Mouse (Mus musculus) cerebellum, postnatal 10 days (tissue): ENCODE data around the gene Pgpep1l.
"Not testable (repeated sequence)": the region's sequence is repeated elsewhere in the genome, so short reads cannot be mapped to it uniquely, and the experiment has no call there.

Source experiments
- DNase-seq, 2 experiments: peaks; one replicate each; pipeline ENCODE4 v3.0.0; 2021; ENCODE audit warnings: mixed read lengths in 2 of 2

The Pgpep1l gene

GRCm38 (mm10) chr7:68282304-68283132, 18.5 kb upstream of the Pgpep1l start:
- DNase-seq, result no peak

GRCm38 (mm10) chr7:68281341-68281740, 17.3 kb upstream of the Pgpep1l start:
- DNase-seq, result no peak

GRCm38 (mm10) chr7:68280352-68280869, 16.4 kb upstream of the Pgpep1l start:
- DNase-seq, result no peak

- no peak for DNase-seq
Observed at GRCm38 (mm10) chr7:68279481-68279880, 15.4 kb upstream of the Pgpep1l start.

- DNase-seq, result no peak
Observed at GRCm38 (mm10) chr7:68278908-68279307, 14.9 kb upstream of the Pgpep1l start.

GRCm38 (mm10) chr7:68278385-68278784, 14.4 kb upstream of the Pgpep1l start:
- DNase-seq, result no peak

- DNase-seq, result no peak
Observed at GRCm38 (mm10) chr7:68277897-68278270, 13.9 kb upstream of the Pgpep1l start.

GRCm38 (mm10) chr7:68277054-68277896, 13.2 kb upstream of the Pgpep1l start:
- DNase-seq, result peak; percentile 33 to 62

- peak; percentile 49 to 57 for DNase-seq
Observed at GRCm38 (mm10) chr7:68275838-68276731, 12.1 kb upstream of the Pgpep1l start.

- DNase-seq, result not testable (repeated sequence)
Observed at GRCm38 (mm10) chr7:68275445-68275837, 11.4 kb upstream of the Pgpep1l start.

GRCm38 (mm10) chr7:68274951-68275350, 10.9 kb upstream of the Pgpep1l start:
- no peak for DNase-seq

GRCm38 (mm10) chr7:68274218-68274617, 10.2 kb upstream of the Pgpep1l start:
- DNase-seq, result no peak

GRCm38 (mm10) chr7:68273515-68273914, 9.5 kb upstream of the Pgpep1l start, which contains the start of gene Fam169b:
Gene Fam169b, plus strand, starts transcription at chr7:68273839.
- DNase-seq, result no peak

- no peak for DNase-seq
Observed at GRCm38 (mm10) chr7:68272607-68273006, 8.6 kb upstream of the Pgpep1l start.

- DNase-seq, result no peak
Observed at GRCm38 (mm10) chr7:68271816-68272215, 7.8 kb upstream of the Pgpep1l start.

GRCm38 (mm10) chr7:68270551-68270950, 6.5 kb upstream of the Pgpep1l start:
- DNase-seq, result no peak

- no peak for DNase-seq
Observed at GRCm38 (mm10) chr7:68266691-68267090, 2.7 kb upstream of the Pgpep1l start.

- DNase-seq, result peak in 1 of 2 experiments; percentile 17
Observed at GRCm38 (mm10) chr7:68265391-68265790, 1.4 kb upstream of the Pgpep1l start.

- peak; percentile 70 to 83 for DNase-seq
Observed at GRCm38 (mm10) chr7:68264531-68264930, 498 bp upstream of the Pgpep1l start.

- peak in 1 of 2 experiments; percentile 5 for DNase-seq
Observed at GRCm38 (mm10) chr7:68263346-68264027, 546 bp downstream of the Pgpep1l start.

GRCm38 (mm10) chr7:68262612-68263200, 1.3 kb downstream of the Pgpep1l start:
- DNase-seq, result peak in 1 of 2 experiments; percentile 9
